Mouse (Mus musculus): ENCODE results near the gene Babam2. TPM values are rescaled to one million over a fixed set of nuclear protein-coding genes. Genes with fewer than 3 reads are reported as not detected.
"Not testable (repeated sequence)": the region's sequence is repeated elsewhere in the genome, so short reads cannot be mapped to it uniquely, and the experiment has no call there.

Gene Babam2
- polyA plus RNA-seq, 1 experiment from 2014 or later = 45.9 TPM

- Histone ChIP-seq H3K4me1 (ENCODE audit: control insufficient read depth, insufficient read depth, low read length) (no peaks in the 10 kb centered on the region), H3K4me3 (ENCODE audit: low read depth, low read length) (no peak overlapping the region), H3K9ac (ENCODE audit: low read length) (no peak overlapping the region), H3K36me3 (ENCODE audit: control insufficient read depth, insufficient read depth, low read length) (no peaks in the 10 kb centered on the region), H3K4me2 (no peak overlapping the region), H3K27ac (ENCODE audit: low read depth, low read length) (no peak overlapping the region), H3K9me3 (ENCODE audit: control insufficient read depth, low read length) (no peaks in the 10 kb centered on the region), H3K27me3 (ENCODE audit: control insufficient read depth, insufficient read depth, low read length) (no peaks in the 10 kb centered on the region)
- DNase-seq (ENCODE audit: low spot score, missing footprints) (no peak), ATAC-seq (ENCODE audit: low FRiP score) (no peak)
- 93% methylated on average over 3 of the region's 3 CpGs for WGBS
These were observed 258.9 kb downstream of the Babam2 start for GRCm38 (mm10) chr5:31956336-31956735.

- H3K4me1 ChIP-seq (ENCODE audit: control insufficient read depth, insufficient read depth, low read length) = no peaks in the 10 kb centered on the region
- no peaks in the 10 kb centered on the region for H3K36me3 ChIP-seq (ENCODE audit: control insufficient read depth, insufficient read depth, low read length)
- H3K4me3 ChIP-seq (ENCODE audit: low read depth, low read length) = no peak overlapping the region
- no peaks in the 10 kb centered on the region for H3K9me3 ChIP-seq (ENCODE audit: control insufficient read depth, low read length)
- DNase-seq (ENCODE audit: low spot score, missing footprints) (no peak), ATAC-seq (ENCODE audit: low FRiP score) (no peak)
- H3K27ac ChIP-seq (ENCODE audit: low read depth, low read length) = no peak overlapping the region
- no peaks in the 10 kb centered on the region for H3K27me3 ChIP-seq (ENCODE audit: control insufficient read depth, insufficient read depth, low read length)
- WGBS = 63% methylated on average over 8 of the region's 8 CpGs
- H3K9ac ChIP-seq (ENCODE audit: low read length) = no peak overlapping the region
- no peak overlapping the region for H3K4me2 ChIP-seq
These were observed 262.4 kb downstream of the Babam2 start for GRCm38 (mm10) chr5:31959886-31960285.

- H3K27ac ChIP-seq (ENCODE audit: low read depth, low read length) = no peak overlapping the region
- H3K4me1 ChIP-seq (ENCODE audit: control insufficient read depth, insufficient read depth, low read length) = no peaks in the 10 kb centered on the region
- no peaks in the 10 kb centered on the region for H3K27me3 ChIP-seq (ENCODE audit: control insufficient read depth, insufficient read depth, low read length)
- H3K9me3 ChIP-seq (ENCODE audit: control insufficient read depth, low read length) = no peaks in the 10 kb centered on the region
- no peaks in the 10 kb centered on the region for H3K36me3 ChIP-seq (ENCODE audit: control insufficient read depth, insufficient read depth, low read length)
- no peak overlapping the region for H3K4me2 ChIP-seq
- ATAC-seq (ENCODE audit: low FRiP score) (no peak), DNase-seq (ENCODE audit: low spot score, missing footprints) (no peak)
- 86% methylated on average over 2 of the region's 2 CpGs for WGBS
- H3K9ac ChIP-seq (ENCODE audit: low read length) = no peak overlapping the region
- no peak overlapping the region for H3K4me3 ChIP-seq (ENCODE audit: low read depth, low read length)
These were observed 263.9 kb downstream of the Babam2 start for GRCm38 (mm10) chr5:31961423-31961822.

- H3K36me3 ChIP-seq (ENCODE audit: control insufficient read depth, insufficient read depth, low read length) = no peaks in the 10 kb centered on the region
- 86% methylated on average over 3 of the region's 3 CpGs for WGBS
- ATAC-seq (ENCODE audit: low FRiP score) (no peak), DNase-seq (ENCODE audit: low spot score, missing footprints) (no peak)
- H3K4me3 ChIP-seq (ENCODE audit: low read depth, low read length) = no peak overlapping the region
- H3K9me3 ChIP-seq (ENCODE audit: control insufficient read depth, low read length) = no peaks in the 10 kb centered on the region
- H3K27me3 ChIP-seq (ENCODE audit: control insufficient read depth, insufficient read depth, low read length) = no peaks in the 10 kb centered on the region
- no peak overlapping the region for H3K27ac ChIP-seq (ENCODE audit: low read depth, low read length)
- H3K4me1 ChIP-seq (ENCODE audit: control insufficient read depth, insufficient read depth, low read length) = no peaks in the 10 kb centered on the region
- no peak overlapping the region for H3K4me2 ChIP-seq
- no peak overlapping the region for H3K9ac ChIP-seq (ENCODE audit: low read length)
These were observed 264.9 kb downstream of the Babam2 start for GRCm38 (mm10) chr5:31962346-31962745.

- DNase-seq (ENCODE audit: low spot score, missing footprints) (no peak), ATAC-seq (ENCODE audit: low FRiP score) (no peak)
- no peak overlapping the region for H3K4me3 ChIP-seq (ENCODE audit: low read depth, low read length)
- no peak overlapping the region for H3K4me2 ChIP-seq
- H3K27ac ChIP-seq (ENCODE audit: low read depth, low read length) = no peak overlapping the region
- H3K27me3 ChIP-seq (ENCODE audit: control insufficient read depth, insufficient read depth, low read length) = no peaks in the 10 kb centered on the region
- H3K4me1 ChIP-seq (ENCODE audit: control insufficient read depth, insufficient read depth, low read length) = no peaks in the 10 kb centered on the region
- H3K36me3 ChIP-seq (ENCODE audit: control insufficient read depth, insufficient read depth, low read length) = no peaks in the 10 kb centered on the region
- H3K9me3 ChIP-seq (ENCODE audit: control insufficient read depth, low read length) = no peaks in the 10 kb centered on the region
- no peak overlapping the region for H3K9ac ChIP-seq (ENCODE audit: low read length)
- 87% methylated on average over 8 of the region's 8 CpGs for WGBS
These were observed 265.9 kb downstream of the Babam2 start for GRCm38 (mm10) chr5:31963352-31963751.

- Histone ChIP-seq H3K27me3 (ENCODE audit: control insufficient read depth, insufficient read depth, low read length) (no peaks in the 10 kb centered on the region), H3K4me1 (ENCODE audit: control insufficient read depth, insufficient read depth, low read length) (no peaks in the 10 kb centered on the region), H3K9ac (ENCODE audit: low read length) (no peak overlapping the region), H3K9me3 (ENCODE audit: control insufficient read depth, low read length) (no peaks in the 10 kb centered on the region), H3K4me3 (ENCODE audit: low read depth, low read length) (no peak overlapping the region), H3K27ac (ENCODE audit: low read depth, low read length) (no peak overlapping the region), H3K36me3 (ENCODE audit: control insufficient read depth, insufficient read depth, low read length) (no peaks in the 10 kb centered on the region), H3K4me2 (no peak overlapping the region)
- no peak for DNase-seq (ENCODE audit: low spot score, missing footprints)
- ATAC-seq (ENCODE audit: low FRiP score) = no peak
- 96% methylated on average over 2 of the region's 2 CpGs for WGBS
These were observed 266.4 kb downstream of the Babam2 start for GRCm38 (mm10) chr5:31963851-31964250.

- 74% methylated on average over 5 of the region's 5 CpGs for WGBS
- H3K27ac ChIP-seq (ENCODE audit: low read depth, low read length) = no peak overlapping the region
- H3K4me1 ChIP-seq (ENCODE audit: control insufficient read depth, insufficient read depth, low read length) = no peaks in the 10 kb centered on the region
- no peaks in the 10 kb centered on the region for H3K36me3 ChIP-seq (ENCODE audit: control insufficient read depth, insufficient read depth, low read length)
- no peak overlapping the region for H3K4me2 ChIP-seq
- H3K9ac ChIP-seq (ENCODE audit: low read length) = no peak overlapping the region
- no peaks in the 10 kb centered on the region for H3K9me3 ChIP-seq (ENCODE audit: control insufficient read depth, low read length)
- no peak for DNase-seq (ENCODE audit: low spot score, missing footprints)
- no peak for ATAC-seq (ENCODE audit: low FRiP score)
- H3K4me3 ChIP-seq (ENCODE audit: low read depth, low read length) = no peak overlapping the region
- no peaks in the 10 kb centered on the region for H3K27me3 ChIP-seq (ENCODE audit: control insufficient read depth, insufficient read depth, low read length)
These were observed 269.3 kb downstream of the Babam2 start for GRCm38 (mm10) chr5:31966741-31967140.

GRCm38 (mm10) chr5:31967526-31967925 lies 270.0 kb downstream of the Babam2 start:
- DNase-seq (ENCODE audit: low spot score, missing footprints) = no peak

GRCm38 (mm10) chr5:31968046-31968506 lies 270.6 kb downstream of the Babam2 start:
- no peaks in the 10 kb centered on the region for H3K9me3 ChIP-seq (ENCODE audit: control insufficient read depth, low read length)
- ATAC-seq (ENCODE audit: low FRiP score) (no peak), DNase-seq (ENCODE audit: low spot score, missing footprints) (no peak)
- H3K9ac ChIP-seq (ENCODE audit: low read length) = no peak overlapping the region
- H3K4me1 ChIP-seq (ENCODE audit: control insufficient read depth, insufficient read depth, low read length) = no peaks in the 10 kb centered on the region
- H3K27ac ChIP-seq (ENCODE audit: low read depth, low read length) = no peak overlapping the region
- no peaks in the 10 kb centered on the region for H3K36me3 ChIP-seq (ENCODE audit: control insufficient read depth, insufficient read depth, low read length)
- no peaks in the 10 kb centered on the region for H3K27me3 ChIP-seq (ENCODE audit: control insufficient read depth, insufficient read depth, low read length)
- WGBS = 81% methylated on average over 6 of the region's 6 CpGs
- no peak overlapping the region for H3K4me2 ChIP-seq
- H3K4me3 ChIP-seq (ENCODE audit: low read depth, low read length) = no peak overlapping the region

More at GRCm38 (mm10) chr5:31967526-31967925, 270.0 kb downstream of the Babam2 start:
- Histone ChIP-seq H3K9ac (ENCODE audit: low read length) (no peak overlapping the region), H3K4me2 (no peak overlapping the region), H3K4me3 (ENCODE audit: low read depth, low read length) (no peak overlapping the region), H3K27ac (ENCODE audit: low read depth, low read length) (no peak overlapping the region), H3K36me3 (ENCODE audit: control insufficient read depth, insufficient read depth, low read length) (no peaks in the 10 kb centered on the region), H3K9me3 (ENCODE audit: control insufficient read depth, low read length) (no peaks in the 10 kb centered on the region), H3K27me3 (ENCODE audit: control insufficient read depth, insufficient read depth, low read length) (no peaks in the 10 kb centered on the region), H3K4me1 (ENCODE audit: control insufficient read depth, insufficient read depth, low read length) (no peaks in the 10 kb centered on the region)
- no peak for ATAC-seq (ENCODE audit: low FRiP score)
- 90% methylated on average over 4 of the region's 4 CpGs for WGBS

- not testable (repeated sequence) for H3K27ac ChIP-seq (ENCODE audit: low read depth, low read length); H3K9me3 ChIP-seq (ENCODE audit: control insufficient read depth, low read length); H3K4me2 ChIP-seq; H3K4me1 ChIP-seq (ENCODE audit: control insufficient read depth, insufficient read depth, low read length); DNase-seq (ENCODE audit: low spot score, missing footprints); ATAC-seq (ENCODE audit: low FRiP score); H3K9ac ChIP-seq (ENCODE audit: low read length); H3K4me3 ChIP-seq (ENCODE audit: low read depth, low read length); H3K36me3 ChIP-seq (ENCODE audit: control insufficient read depth, insufficient read depth, low read length); H3K27me3 ChIP-seq (ENCODE audit: control insufficient read depth, insufficient read depth, low read length)
- WGBS = 88% methylated on average over 1 of the region's 1 CpGs
These were observed 274.9 kb downstream of the Babam2 start for GRCm38 (mm10) chr5:31972416-31972815.

All from midbrain, embryonic 11.5 days (tissue).